Mouse (Mus musculus) midbrain, embryonic 15.5 days (tissue): ENCODE measurements around the gene Nfx1. TPM values are rescaled to one million over a fixed set of nuclear protein-coding genes. Genes with fewer than 3 reads are reported as not detected.

Experiments
- ATAC-seq: fragments of 200-750 bp; cut with Nextera tagmentation; replicated peaks from 2 replicates; pipeline ENCODE4 v1.8.0; 2017; ENCODE audit warnings: moderate TSS enrichment
- H3K27ac ChIP-seq: fragments of 300-500 bp; sonication (generic); 2 replicates; pipeline ENCODE4 v1.5.1; 2015; ENCODE audit warnings: mild to moderate bottlenecking, inconsistent platforms
- H3K27me3 ChIP-seq: fragments of 300-500 bp; sonication (generic); replicated peaks from 2 replicates; pipeline ENCODE4 v1.6.1; 2015; ENCODE audit warnings: inconsistent platforms
- H3K36me3 ChIP-seq: fragments of 300-500 bp; sonication (generic); replicated peaks from 2 replicates; pipeline ENCODE4 v1.6.1; 2015; ENCODE audit warnings: inconsistent platforms
- H3K4me1 ChIP-seq: fragments of 300-500 bp; sonication (generic); 2 replicates; pipeline ENCODE4 v1.6.1; 2015; ENCODE audit warnings: inconsistent platforms
- H3K4me2 ChIP-seq: fragments of 300-500 bp; sonication (generic); 2 replicates; pipeline ENCODE4 v1.6.1; 2015; ENCODE audit warnings: inconsistent platforms, mild to moderate bottlenecking, moderate library complexity
- H3K4me3 ChIP-seq: fragments of 300-500 bp; sonication (generic); 2 replicates; pipeline ENCODE4 v1.5.1; 2015; ENCODE audit warnings: mild to moderate bottlenecking, inconsistent platforms
- H3K9ac ChIP-seq: fragments of 300-500 bp; sonication (generic); 2 replicates; pipeline ENCODE4 v1.6.1; 2015; ENCODE audit warnings: mild to moderate bottlenecking, inconsistent platforms
- H3K9me3 ChIP-seq: fragments of 300-500 bp; sonication (generic); 2 replicates; pipeline ENCODE4 v1.6.1; 2016; ENCODE audit warnings: inconsistent platforms
- WGBS: fragments of 180-500 bp; shearing (Covaris S2); methylation state at CpG from one replicate; pipeline ENCODE4 v1.1.7; 2015; ENCODE audit warnings: mixed read lengths; 5-methylcytosine and 5-hydroxymethylcytosine counted together
- polyA plus RNA-seq: library from polyadenylated mRNA; unstranded; fragments of >200 nt; fragmentation: Nextera tagmentation; extraction: Ambion mirVana; gene quantifications from 2 replicates; pipeline ENCODE4 v1.2.1, GENCODE M21; 2015

Gene Nfx1
- polyA plus RNA-seq, 1 experiment from 2014 or later, result 121 TPM

DNA sequence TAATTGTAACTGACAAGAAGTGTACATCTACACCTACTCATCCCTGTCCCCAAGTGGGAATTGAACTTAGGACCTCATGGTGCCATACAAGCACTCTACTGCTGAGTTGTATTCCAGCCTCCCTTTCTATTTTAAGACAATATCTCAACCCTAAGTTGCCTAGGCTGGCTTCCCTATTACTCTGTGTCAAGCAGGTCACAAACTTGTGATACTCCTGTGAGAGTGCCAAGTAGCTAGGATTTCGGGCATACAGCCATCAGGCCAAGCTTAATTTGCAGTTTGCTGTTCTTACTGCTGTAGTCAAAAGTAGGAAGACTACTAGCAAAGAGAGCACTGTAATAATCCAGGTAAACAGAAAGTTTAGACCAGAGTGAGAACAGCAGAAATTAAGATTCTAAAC lies 13.0 kb downstream of the Nfx1 start:
- WGBS, result 96% methylated on average over 1 of the region's 1 CpGs
- H3K9ac ChIP-seq, result no peak overlapping the region
- no peak for ATAC-seq
- H3K27me3 ChIP-seq, result no peaks in the 10 kb centered on the region
- H3K4me3 ChIP-seq, result no peak overlapping the region
- H3K9me3 ChIP-seq, result no peaks in the 10 kb centered on the region
- H3K4me1 ChIP-seq, result no peaks in the 10 kb centered on the region
- H3K4me2 ChIP-seq, result no peak overlapping the region
- peaks cover 45% of the 10 kb centered on the region for H3K36me3 ChIP-seq
- no peak overlapping the region for H3K27ac ChIP-seq

DNA sequence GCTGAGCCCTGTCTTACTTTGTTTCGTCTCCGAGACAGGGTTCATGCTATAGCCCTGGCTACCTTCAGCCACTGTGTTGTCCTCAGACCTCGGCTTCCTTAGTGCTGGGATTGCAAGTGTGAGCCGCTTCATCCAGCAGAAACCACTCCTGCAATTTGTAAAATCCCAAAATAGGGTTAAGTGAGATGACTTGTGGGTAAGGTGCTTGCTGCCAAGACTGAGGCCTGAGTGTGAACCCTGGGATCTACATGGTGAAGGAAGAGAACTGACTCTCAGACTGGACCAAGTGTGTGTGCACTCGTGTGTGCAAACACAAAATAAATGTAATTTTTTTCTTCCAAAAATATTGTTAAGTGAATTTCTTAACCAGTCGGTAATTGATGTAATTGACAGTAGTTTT lies 18.9 kb downstream of the Nfx1 start:
- Histone ChIP-seq H3K4me2 (no peak overlapping the region), H3K27ac (no peak overlapping the region), H3K4me1 (no peaks in the 10 kb centered on the region), H3K36me3 (peaks cover 76% of the 10 kb centered on the region), H3K27me3 (no peaks in the 10 kb centered on the region), H3K9me3 (no peaks in the 10 kb centered on the region), H3K9ac (no peak overlapping the region), H3K4me3 (no peak overlapping the region)
- 84% methylated on average over 6 of the region's 6 CpGs for WGBS
- no peak for ATAC-seq

- no peak overlapping the region for H3K27ac ChIP-seq
- no peaks in the 10 kb centered on the region for H3K9me3 ChIP-seq
- H3K27me3 ChIP-seq, result no peaks in the 10 kb centered on the region
- WGBS, result 95% methylated on average over 6 of the region's 6 CpGs
- H3K4me3 ChIP-seq, result no peak overlapping the region
- no peak overlapping the region for H3K9ac ChIP-seq
- no peak overlapping the region for H3K4me2 ChIP-seq
- no peaks in the 10 kb centered on the region for H3K4me1 ChIP-seq
- no peak for ATAC-seq
- H3K36me3 ChIP-seq, result peaks cover 85% of the 10 kb centered on the region
Measured at GRCm38 (mm10) chr4:40996302-40996701, 25.6 kb downstream of the Nfx1 start.

DNA sequence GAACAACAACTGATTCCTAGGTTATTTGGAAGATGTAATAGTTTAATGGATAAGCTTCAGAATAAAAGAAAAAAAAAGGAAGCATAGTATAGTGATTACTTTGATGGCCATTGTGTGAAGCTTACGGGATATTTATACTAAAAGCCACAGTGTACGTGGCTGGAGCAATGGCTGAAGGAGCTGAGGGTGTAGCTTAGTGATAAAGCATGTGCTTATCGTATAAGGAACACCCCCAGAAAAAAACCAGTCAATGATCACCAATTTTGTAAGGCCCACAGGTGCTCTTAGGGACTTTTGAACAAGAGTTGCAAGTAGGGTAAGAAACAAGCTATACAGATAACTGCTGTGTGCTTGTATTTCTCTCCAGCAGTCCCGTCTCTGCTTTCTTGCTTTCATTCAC lies 27.2 kb downstream of the Nfx1 start:
- no peak overlapping the region for H3K4me3 ChIP-seq
- ATAC-seq, result no peak
- WGBS, result 96% methylated on average over 4 of the region's 4 CpGs

DNA sequence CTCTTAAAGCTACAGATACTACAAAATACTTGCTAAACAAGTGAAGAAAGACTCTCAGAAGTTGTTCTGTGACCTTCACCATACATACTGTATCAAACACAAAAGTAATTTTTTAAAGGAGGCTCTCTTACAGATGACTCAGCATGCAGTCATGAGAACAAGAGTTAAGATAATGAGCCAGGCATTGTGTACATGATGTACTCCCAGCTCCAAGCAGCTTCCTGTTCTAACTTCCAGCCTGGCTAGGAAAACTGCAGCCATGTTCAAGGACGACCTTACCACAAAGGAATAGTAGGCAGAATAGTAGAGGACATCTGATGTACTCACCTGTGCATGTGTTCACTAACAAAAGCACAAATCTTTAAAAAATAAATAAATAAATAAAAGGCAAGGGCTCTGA lies 29.6 kb downstream of the Nfx1 start:
- no peaks in the 10 kb centered on the region for H3K9me3 ChIP-seq
- no peak overlapping the region for H3K9ac ChIP-seq
- H3K4me3 ChIP-seq, result no peak overlapping the region
- no peaks in the 10 kb centered on the region for H3K27me3 ChIP-seq
- peaks cover 88% of the 10 kb centered on the region for H3K36me3 ChIP-seq
- WGBS, result 90% methylated on average over 1 of the region's 1 CpGs
- no peaks in the 10 kb centered on the region for H3K4me1 ChIP-seq
- no peak overlapping the region for H3K27ac ChIP-seq
- H3K4me2 ChIP-seq, result no peak overlapping the region
- no peak for ATAC-seq

More for the DNA sequence above, 27.2 kb downstream of the Nfx1 start:
- H3K27ac ChIP-seq, result no peak overlapping the region
- no peaks in the 10 kb centered on the region for H3K4me1 ChIP-seq
- H3K27me3 ChIP-seq, result no peaks in the 10 kb centered on the region
- H3K4me2 ChIP-seq, result no peak overlapping the region
- no peaks in the 10 kb centered on the region for H3K9me3 ChIP-seq
- H3K36me3 ChIP-seq, result peaks cover 84% of the 10 kb centered on the region
- no peak overlapping the region for H3K9ac ChIP-seq

DNA sequence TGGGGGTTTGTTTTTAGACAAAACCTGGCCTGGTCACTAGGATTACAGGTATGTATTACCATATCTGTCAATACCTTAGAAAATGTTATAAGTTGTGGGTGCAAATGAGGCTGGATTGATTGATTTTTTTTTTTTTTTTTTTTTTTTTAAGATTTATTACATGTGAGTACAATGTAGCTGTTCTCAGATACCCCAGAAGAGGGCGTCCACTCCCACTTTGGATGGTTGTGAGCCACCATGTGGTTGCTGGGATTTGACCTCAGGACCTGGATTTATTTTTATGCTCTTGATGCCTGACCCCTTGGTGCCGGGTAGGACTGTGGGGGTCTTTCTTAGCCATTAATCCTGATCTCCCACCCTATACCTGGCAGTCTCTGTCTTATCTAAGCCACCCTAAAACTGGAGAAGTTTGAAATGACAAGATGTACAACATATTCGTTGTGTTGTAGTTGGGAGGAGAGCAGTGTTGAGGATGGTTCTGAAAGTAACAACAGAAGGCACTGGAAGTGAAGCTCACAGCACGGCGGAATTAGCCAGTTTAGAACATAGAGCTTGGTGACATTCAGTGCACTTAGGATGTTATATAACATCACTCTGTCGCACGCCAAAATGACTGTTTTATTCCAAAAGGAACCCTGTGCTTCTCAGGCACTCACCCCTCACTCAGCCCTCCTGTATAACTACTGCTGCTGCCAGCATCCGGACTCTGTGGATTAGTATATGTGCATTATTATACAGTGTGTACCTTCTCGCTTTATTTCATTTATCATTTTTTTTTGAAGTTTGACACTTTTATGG lies 30.3 kb downstream of the Nfx1 start:
- no peak overlapping the region for H3K4me2 ChIP-seq
- no peak for ATAC-seq
- H3K27ac ChIP-seq, result no peak overlapping the region
- H3K9me3 ChIP-seq, result no peaks in the 10 kb centered on the region
- H3K9ac ChIP-seq, result no peak overlapping the region
- no peak overlapping the region for H3K4me3 ChIP-seq
- peaks cover 83% of the 10 kb centered on the region for H3K36me3 ChIP-seq
- H3K4me1 ChIP-seq, result no peaks in the 10 kb centered on the region
- no peaks in the 10 kb centered on the region for H3K27me3 ChIP-seq
- 91% methylated on average over 9 of the region's 9 CpGs for WGBS

GRCm38 (mm10) chr4:41013351-41013750 lies 42.6 kb downstream of the Nfx1 start:
- ATAC-seq, result no peak
- H3K9ac ChIP-seq, result no peak overlapping the region
- 93% methylated on average over 3 of the region's 3 CpGs for WGBS
- no peak overlapping the region for H3K27ac ChIP-seq
- H3K27me3 ChIP-seq, result no peaks in the 10 kb centered on the region
- peaks cover 49% of the 10 kb centered on the region for H3K36me3 ChIP-seq
- H3K4me2 ChIP-seq, result no peak overlapping the region
- no peak overlapping the region for H3K4me3 ChIP-seq
- no peaks in the 10 kb centered on the region for H3K4me1 ChIP-seq
- no peaks in the 10 kb centered on the region for H3K9me3 ChIP-seq

GRCm38 (mm10) chr4:41015798-41016197 lies 45.1 kb downstream of the Nfx1 start:
- Histone ChIP-seq H3K4me1 (no peaks in the 10 kb centered on the region), H3K9ac (no peak overlapping the region), H3K27me3 (no peaks in the 10 kb centered on the region), H3K4me3 (no peak overlapping the region), H3K9me3 (no peaks in the 10 kb centered on the region), H3K27ac (no peak overlapping the region), H3K4me2 (no peak overlapping the region), H3K36me3 (peaks cover 41% of the 10 kb centered on the region)
- ATAC-seq, result no peak
- WGBS, result 95% methylated on average over 5 of the region's 5 CpGs

DNA sequence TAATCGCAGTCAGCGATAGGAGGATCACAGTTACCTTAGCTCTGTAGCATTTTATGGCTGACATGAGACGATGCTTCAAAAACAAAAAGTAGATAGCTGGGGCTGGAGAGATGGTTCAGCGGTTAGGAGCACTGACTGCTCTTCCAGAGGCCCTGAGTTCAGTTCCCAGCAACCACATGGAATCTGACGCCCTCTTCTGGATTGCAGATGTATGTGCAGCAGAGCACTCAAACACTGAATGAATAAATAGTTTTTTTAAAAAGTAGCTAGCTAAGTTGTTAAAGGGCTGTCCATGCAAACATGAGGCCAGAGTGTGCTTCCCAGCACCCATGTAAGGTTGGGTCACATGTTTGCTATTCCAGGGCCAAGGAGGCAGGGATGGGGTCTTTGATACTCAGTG lies 50.4 kb downstream of the Nfx1 start:
- no peak for ATAC-seq
- 87% methylated on average over 5 of the region's 5 CpGs for WGBS
- H3K9me3 ChIP-seq, result no peaks in the 10 kb centered on the region
- no peak overlapping the region for H3K9ac ChIP-seq
- no peaks in the 10 kb centered on the region for H3K4me1 ChIP-seq
- no peak overlapping the region for H3K27ac ChIP-seq
- H3K4me2 ChIP-seq, result no peak overlapping the region
- no peak overlapping the region for H3K4me3 ChIP-seq
- H3K36me3 ChIP-seq, result peaks cover 28% of the 10 kb centered on the region
- no peaks in the 10 kb centered on the region for H3K27me3 ChIP-seq

GRCm38 (mm10) chr4:41026086-41026787 lies 55.5 kb downstream of the Nfx1 start:
- Histone ChIP-seq H3K27ac (no peak overlapping the region), H3K4me1 (no peaks in the 10 kb centered on the region), H3K36me3 (peaks cover 21% of the 10 kb centered on the region), H3K4me3 (no peak overlapping the region), H3K27me3 (no peaks in the 10 kb centered on the region), H3K9me3 (no peaks in the 10 kb centered on the region), H3K4me2 (no peak overlapping the region), H3K9ac (no peak overlapping the region)
- ATAC-seq, result no peak
- 69% methylated on average over 8 of the region's 8 CpGs for WGBS

- Histone ChIP-seq H3K9ac (no peak overlapping the region), H3K4me2 (no peak overlapping the region), H3K27ac (no peak overlapping the region), H3K9me3 (no peaks in the 10 kb centered on the region), H3K4me3 (no peak overlapping the region), H3K36me3 (peaks cover 17% of the 10 kb centered on the region), H3K4me1 (no peaks in the 10 kb centered on the region), H3K27me3 (no peaks in the 10 kb centered on the region)
- WGBS, result 89% methylated on average over 3 of the region's 3 CpGs
- ATAC-seq, result no peak
Measured at GRCm38 (mm10) chr4:41027872-41028271, 57.2 kb downstream of the Nfx1 start.

DNA sequence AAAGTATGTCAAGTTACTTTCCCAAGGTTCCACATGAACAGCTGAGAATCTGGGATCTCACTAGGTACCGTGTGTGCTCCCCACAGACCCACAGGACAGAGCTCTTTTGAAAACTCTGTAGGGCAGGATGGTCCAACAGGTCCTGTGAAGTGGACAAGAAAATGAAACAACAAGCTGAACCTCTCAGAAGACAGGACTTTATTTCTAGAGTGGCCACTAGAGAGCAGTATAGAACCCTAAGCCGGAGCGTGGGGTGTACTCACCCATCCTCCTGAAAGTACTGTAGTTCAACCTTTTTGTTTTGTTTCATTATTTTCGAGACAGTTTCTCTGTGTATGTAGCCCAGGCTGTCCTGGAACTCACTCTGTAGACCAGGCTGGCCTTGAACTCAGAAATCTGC lies 57.6 kb downstream of the Nfx1 start:
- Histone ChIP-seq H3K27me3 (no peaks in the 10 kb centered on the region), H3K9ac (no peak overlapping the region), H3K4me2 (no peak overlapping the region), H3K4me3 (no peak overlapping the region), H3K4me1 (no peaks in the 10 kb centered on the region), H3K9me3 (no peaks in the 10 kb centered on the region), H3K27ac (no peak overlapping the region), H3K36me3 (peaks cover 15% of the 10 kb centered on the region)
- no peak for ATAC-seq
- WGBS, result 80% methylated on average over 4 of the region's 4 CpGs

GRCm38 (mm10) chr4:41029372-41029771 lies 58.7 kb downstream of the Nfx1 start:
- 95% methylated on average over 5 of the region's 5 CpGs for WGBS
- Histone ChIP-seq H3K9me3 (no peaks in the 10 kb centered on the region), H3K27me3 (no peaks in the 10 kb centered on the region), H3K4me1 (no peaks in the 10 kb centered on the region), H3K4me3 (no peak overlapping the region), H3K4me2 (no peak overlapping the region), H3K9ac (no peak overlapping the region), H3K27ac (no peak overlapping the region), H3K36me3 (peaks cover 6% of the 10 kb centered on the region; the same call in 1 of the 2 replicates)
- ATAC-seq, result no peak
